Mouse (Mus musculus) brain, embryonic 14.5 days (tissue): ENCODE results near the gene Cmklr1.

Source experiments
- CTCF ChIP-seq: fragments of 200-500 bp; IDR thresholded peaks from 2 replicates; pipeline ENCODE4 v1.5.1; 2012; ENCODE audit warnings: inconsistent platforms, mild to moderate bottlenecking, moderate library complexity, borderline replicate concordance; ENCODE audit not compliant: insufficient read depth, insufficient read length; ENCODE audit errors: extremely low read depth
- POLR2A ChIP-seq: fragments of 200-500 bp; IDR thresholded peaks from 2 replicates; pipeline ENCODE4 v1.6.1; 2012; ENCODE audit warnings: mild to moderate bottlenecking, inconsistent platforms, borderline replicate concordance; ENCODE audit not compliant: poor library complexity, insufficient read depth, insufficient read length, severe bottlenecking; ENCODE audit errors: extremely low read depth

GRCm38 (mm10) chr5:113679509-113679908 lies 29.3 kb upstream of the Cmklr1 start:
- TF ChIP-seq CTCF = no peak
- no peak for TF ChIP-seq POLR2A
